Mouse (Mus musculus) embryonic facial prominence, embryonic 11.5 days (tissue): ENCODE measurements around the gene Dctn2. TPM values are rescaled to one million over a fixed set of nuclear protein-coding genes. Genes with fewer than 3 reads are reported as not detected.
"Not testable (repeated sequence)": the region's sequence is repeated elsewhere in the genome, so short reads cannot be mapped to it uniquely, and the experiment has no call there.

Source experiments
- ATAC-seq: fragments of 200-750 bp; cut with Nextera tagmentation; replicated peaks from 2 replicates; pipeline ENCODE4 v1.8.0; 2017; ENCODE audit warnings: low read depth; ENCODE audit not compliant: insufficient number of reproducible peaks, low FRiP score, low TSS enrichment
- DNase-seq: peaks from one replicate; pipeline ENCODE4 v3.0.0-alpha.2; 2015; ENCODE audit warnings: low spot score
- H3K27ac ChIP-seq: fragments of 300-500 bp; sonication (generic); replicated peaks from 2 replicates; pipeline ENCODE4 v1.5.1; 2014; ENCODE audit warnings: mild to moderate bottlenecking, low read depth, low read length, control low read depth
- H3K27me3 ChIP-seq: fragments of 300-500 bp; sonication (generic); 2 replicates; pipeline ENCODE4 v1.6.1; 2014; ENCODE audit warnings: mild to moderate bottlenecking, low read length, moderate library complexity, mixed read lengths; ENCODE audit not compliant: control insufficient read depth, insufficient read depth
- H3K36me3 ChIP-seq: fragments of 300-500 bp; sonication (generic); replicated peaks from 2 replicates; pipeline ENCODE4 v1.6.1; 2014; ENCODE audit warnings: low read depth, mild to moderate bottlenecking, low read length, moderate library complexity, mixed read lengths; ENCODE audit not compliant: control insufficient read depth, insufficient read depth
- H3K4me1 ChIP-seq: fragments of 300-500 bp; sonication (generic); 2 replicates; pipeline ENCODE4 v1.6.1; 2014; ENCODE audit warnings: low read length, mixed read lengths; ENCODE audit not compliant: control insufficient read depth, insufficient read depth
- H3K4me2 ChIP-seq: fragments of 300-500 bp; sonication (generic); 2 replicates; pipeline ENCODE4 v1.6.1; 2014; ENCODE audit warnings: low read depth, mild to moderate bottlenecking, control low read depth, low read length, moderate library complexity
- H3K4me3 ChIP-seq: fragments of 300-500 bp; sonication (generic); 2 replicates; pipeline ENCODE4 v1.5.1; 2014; ENCODE audit warnings: low read depth, low read length, control low read depth
- H3K9ac ChIP-seq: fragments of 300-500 bp; sonication (generic); replicated peaks from 2 replicates; pipeline ENCODE4 v1.6.1; 2014; ENCODE audit warnings: mild to moderate bottlenecking, control low read depth, low read length
- H3K9me3 ChIP-seq: fragments of 300-500 bp; sonication (generic); replicated peaks from 2 replicates; pipeline ENCODE4 v1.6.1; 2016; ENCODE audit warnings: mild to moderate bottlenecking, low read length, inconsistent platforms, mixed read lengths; ENCODE audit not compliant: control insufficient read depth
- WGBS: fragments of 180-500 bp; shearing (Covaris S2); extraction: QIAGEN DNeasy Blood & Tissue Kit; methylation state at CpG from one replicate; pipeline ENCODE4 v1.1.7; 2014; 5-methylcytosine and 5-hydroxymethylcytosine counted together
- polyA plus RNA-seq: library from polyadenylated mRNA; unstranded; fragments of >200 nt; fragmentation: Nextera tagmentation; extraction: Ambion mirVana; gene quantifications from 2 replicates; pipeline ENCODE4 v1.2.1, GENCODE M21; 2014

Gene Dctn2
- polyA plus RNA-seq, 1 experiment from 2014 or later: 162 TPM

- no peak for DNase-seq
- H3K36me3 ChIP-seq: peaks cover 6% of the 10 kb centered on the region
- no peaks in the 10 kb centered on the region; the same call in 1 of the 2 replicates for H3K4me1 ChIP-seq
- H3K9ac ChIP-seq: no peak overlapping the region
- H3K27me3 ChIP-seq: no peaks in the 10 kb centered on the region
- no peak overlapping the region for H3K27ac ChIP-seq
- no peaks in the 10 kb centered on the region for H3K9me3 ChIP-seq
- 80% methylated on average over 4 of the region's 4 CpGs for WGBS
- no peak overlapping the region for H3K4me2 ChIP-seq
- no peak overlapping the region for H3K4me3 ChIP-seq
- ATAC-seq: no peak
Observed at GRCm38 (mm10) chr10:127312858-127313257, 46.7 kb downstream of the Dctn2 start.

- H3K27me3 ChIP-seq, DNase-seq, H3K4me2 ChIP-seq, H3K4me1 ChIP-seq, H3K27ac ChIP-seq, H3K4me3 ChIP-seq, H3K9ac ChIP-seq, H3K36me3 ChIP-seq, ATAC-seq, H3K9me3 ChIP-seq: not testable (repeated sequence)
- 91% methylated on average over 5 of the region's 5 CpGs for WGBS
Observed at GRCm38 (mm10) chr10:127313516-127313915, 47.3 kb downstream of the Dctn2 start.

- H3K4me3 ChIP-seq, ATAC-seq, H3K4me2 ChIP-seq, H3K27ac ChIP-seq, DNase-seq, H3K4me1 ChIP-seq, H3K9ac ChIP-seq, H3K36me3 ChIP-seq, H3K27me3 ChIP-seq, H3K9me3 ChIP-seq: not testable (repeated sequence)
- 76% methylated on average over 1 of the region's 1 CpGs for WGBS
Observed at GRCm38 (mm10) chr10:127314950-127315349, 48.8 kb downstream of the Dctn2 start.

GRCm38 (mm10) chr10:127317277-127317676 lies 51.1 kb downstream of the Dctn2 start:
- no peak for DNase-seq
- no peaks in the 10 kb centered on the region for H3K4me1 ChIP-seq
- no peaks in the 10 kb centered on the region for H3K27me3 ChIP-seq
- no peaks in the 10 kb centered on the region for H3K9me3 ChIP-seq
- no peak for ATAC-seq
- WGBS: 70% methylated on average over 2 of the region's 2 CpGs
- no peaks in the 10 kb centered on the region for H3K36me3 ChIP-seq
- no peak overlapping the region for H3K4me2 ChIP-seq
- H3K27ac ChIP-seq: no peak overlapping the region
- H3K4me3 ChIP-seq: no peak overlapping the region
- H3K9ac ChIP-seq: no peak overlapping the region

- no peak overlapping the region for H3K9ac ChIP-seq
- no peak for DNase-seq
- H3K9me3 ChIP-seq: no peaks in the 10 kb centered on the region
- H3K4me2 ChIP-seq: no peak overlapping the region
- H3K36me3 ChIP-seq: no peaks in the 10 kb centered on the region
- H3K4me3 ChIP-seq: no peak overlapping the region
- 41% methylated on average over 4 of the region's 4 CpGs for WGBS
- H3K27me3 ChIP-seq: no peaks in the 10 kb centered on the region
- no peaks in the 10 kb centered on the region for H3K4me1 ChIP-seq
- ATAC-seq: no peak
- no peak overlapping the region for H3K27ac ChIP-seq
Observed at GRCm38 (mm10) chr10:127318009-127318408, 51.8 kb downstream of the Dctn2 start.

- ATAC-seq (no peak), DNase-seq (no peak)
- no peaks in the 10 kb centered on the region for H3K36me3 ChIP-seq
- no peaks in the 10 kb centered on the region for H3K9me3 ChIP-seq
- no peaks in the 10 kb centered on the region for H3K27me3 ChIP-seq
- no peak overlapping the region for H3K4me2 ChIP-seq
- H3K27ac ChIP-seq: no peak overlapping the region
- no peak overlapping the region for H3K4me3 ChIP-seq
- no peaks in the 10 kb centered on the region for H3K4me1 ChIP-seq
- no peak overlapping the region for H3K9ac ChIP-seq
- 75% methylated on average over 7 of the region's 7 CpGs for WGBS
Observed at GRCm38 (mm10) chr10:127319969-127320368, 53.8 kb downstream of the Dctn2 start.

- DNase-seq (no peak), ATAC-seq (no peak)
- Histone ChIP-seq H3K36me3 (no peaks in the 10 kb centered on the region), H3K4me2 (no peak within 1 kb of the TSS; the same call in 1 of the 2 replicates), H3K27ac (no peak within 1 kb of the TSS), H3K9me3 (no peaks in the 10 kb centered on the region), H3K4me3 (no peak within 1 kb of the TSS), H3K4me1 (peaks cover 6% of the 10 kb centered on the region), H3K27me3 (peaks cover 11% of the 10 kb centered on the region), H3K9ac (no peak within 1 kb of the TSS)
- WGBS: 72% methylated on average over 3 of the region's 3 CpGs
Observed at GRCm38 (mm10) chr10:127321621-127322020, 55.5 kb downstream of the Dctn2 start, which contains the start of gene Arhgap9. TSS of gene Arhgap9 (plus strand) at chr10:127321964.

GRCm38 (mm10) chr10:127322178-127322577 lies 56.0 kb downstream of the Dctn2 start:
- no peaks in the 10 kb centered on the region for H3K9me3 ChIP-seq
- no peaks in the 10 kb centered on the region for H3K36me3 ChIP-seq
- WGBS: 64% methylated on average over 13 of the region's 13 CpGs
- no peak overlapping the region for H3K9ac ChIP-seq
- H3K27me3 ChIP-seq: peaks cover 15% of the 10 kb centered on the region
- no peak overlapping the region for H3K4me3 ChIP-seq
- no peak overlapping the region; the same call in 1 of the 2 replicates for H3K4me2 ChIP-seq
- H3K4me1 ChIP-seq: peaks cover 6% of the 10 kb centered on the region
- H3K27ac ChIP-seq: no peak overlapping the region
- DNase-seq: no peak
- ATAC-seq: no peak
